Mouse (Mus musculus): Measurements from ENCODE around the gene Flad1. TPM values are rescaled to one million over a fixed set of nuclear protein-coding genes. Genes with fewer than 3 reads are reported as not detected.
A peak's percentile ranks its signal among the peaks of the same experiment; 100 is the strongest.

Gene Flad1
- polyA plus RNA-seq, 1 experiment from 2014 or later = 29.4 TPM

- ATAC-seq (ENCODE audit: insufficient read depth, low FRiP score, low TSS enrichment) (peak; percentile 75; the same call in 1 of the 2 replicates), DNase-seq (ENCODE audit: low spot score) (peak; percentile 74)
- Histone ChIP-seq H3K9ac (ENCODE audit: low read length) (no peak overlapping the region), H3K9me3 (ENCODE audit: control insufficient read depth, low read length) (no peaks in the 10 kb centered on the region), H3K4me3 (ENCODE audit: low read depth, low read length) (no peak overlapping the region), H3K27ac (ENCODE audit: low read depth, low read length) (no peak overlapping the region), H3K36me3 (ENCODE audit: control insufficient read depth, insufficient read depth, low read length) (no peaks in the 10 kb centered on the region), H3K4me1 (ENCODE audit: control insufficient read depth, insufficient read depth, low read length) (no peaks in the 10 kb centered on the region), H3K27me3 (ENCODE audit: control insufficient read depth, insufficient read depth, low read length) (no peaks in the 10 kb centered on the region), H3K4me2 (ENCODE audit: low read depth) (no peak overlapping the region)
- 32% methylated on average over 7 of the region's 7 CpGs for WGBS
These were observed 37.9 kb upstream of the Flad1 start for GRCm38 (mm10) chr3:89449541-89449940.

- Histone ChIP-seq H3K4me1 (ENCODE audit: control insufficient read depth, insufficient read depth, low read length) (no peaks in the 10 kb centered on the region), H3K36me3 (ENCODE audit: control insufficient read depth, insufficient read depth, low read length) (no peaks in the 10 kb centered on the region), H3K9me3 (ENCODE audit: control insufficient read depth, low read length) (no peaks in the 10 kb centered on the region), H3K4me3 (ENCODE audit: low read depth, low read length) (no peak overlapping the region), H3K9ac (ENCODE audit: low read length) (no peak overlapping the region), H3K4me2 (ENCODE audit: low read depth) (no peak overlapping the region), H3K27ac (ENCODE audit: low read depth, low read length) (no peak overlapping the region), H3K27me3 (ENCODE audit: control insufficient read depth, insufficient read depth, low read length) (no peaks in the 10 kb centered on the region)
- ATAC-seq (ENCODE audit: insufficient read depth, low FRiP score, low TSS enrichment) = no peak
- no peak for DNase-seq (ENCODE audit: low spot score)
- WGBS = 71% methylated on average over 13 of the region's 13 CpGs
These were observed 37.3 kb upstream of the Flad1 start for GRCm38 (mm10) chr3:89448720-89449537.

GRCm38 (mm10) chr3:89440691-89441090, 29.0 kb upstream of the Flad1 start:
- no peak overlapping the region for H3K27ac ChIP-seq (ENCODE audit: low read depth, low read length)
- no peak for ATAC-seq (ENCODE audit: insufficient read depth, low FRiP score, low TSS enrichment)
- H3K36me3 ChIP-seq (ENCODE audit: control insufficient read depth, insufficient read depth, low read length) = no peaks in the 10 kb centered on the region
- WGBS = 89% methylated on average over 2 of the region's 2 CpGs
- no peak overlapping the region for H3K9ac ChIP-seq (ENCODE audit: low read length)
- no peak overlapping the region for H3K4me2 ChIP-seq (ENCODE audit: low read depth)
- H3K27me3 ChIP-seq (ENCODE audit: control insufficient read depth, insufficient read depth, low read length) = no peaks in the 10 kb centered on the region
- H3K4me1 ChIP-seq (ENCODE audit: control insufficient read depth, insufficient read depth, low read length) = peaks cover 6% of the 10 kb centered on the region
- DNase-seq (ENCODE audit: low spot score) = no peak
- no peaks in the 10 kb centered on the region for H3K9me3 ChIP-seq (ENCODE audit: control insufficient read depth, low read length)
- H3K4me3 ChIP-seq (ENCODE audit: low read depth, low read length) = no peak overlapping the region

GRCm38 (mm10) chr3:89437269-89437668, 25.6 kb upstream of the Flad1 start:
- DNase-seq (ENCODE audit: low spot score) (no peak), ATAC-seq (ENCODE audit: insufficient read depth, low FRiP score, low TSS enrichment) (no peak)
- H3K27ac ChIP-seq (ENCODE audit: low read depth, low read length) = no peak overlapping the region
- 28% methylated on average over 5 of the region's 5 CpGs for WGBS
- H3K4me2 ChIP-seq (ENCODE audit: low read depth) = peak overlapping the region; percentile 39
- H3K4me3 ChIP-seq (ENCODE audit: low read depth, low read length) = peak overlapping the region; percentile 19; the same call in 1 of the 2 replicates
- no peaks in the 10 kb centered on the region for H3K27me3 ChIP-seq (ENCODE audit: control insufficient read depth, insufficient read depth, low read length)
- H3K9ac ChIP-seq (ENCODE audit: low read length) = peak overlapping the region; percentile 8; the same call in 1 of the 2 replicates
- peaks cover 7% of the 10 kb centered on the region; the same call in 1 of the 2 replicates for H3K36me3 ChIP-seq (ENCODE audit: control insufficient read depth, insufficient read depth, low read length)
- H3K4me1 ChIP-seq (ENCODE audit: control insufficient read depth, insufficient read depth, low read length) = peaks cover 6% of the 10 kb centered on the region
- H3K9me3 ChIP-seq (ENCODE audit: control insufficient read depth, low read length) = no peaks in the 10 kb centered on the region

GRCm38 (mm10) chr3:89436176-89437113, 24.8 kb upstream of the Flad1 start, which contains the start of gene Pbxip1:
Pbxip1 (plus strand) TSS chr3:89436706.
- ATAC-seq (ENCODE audit: insufficient read depth, low FRiP score, low TSS enrichment) = peak; percentile 73
- no peak within 1 kb of the TSS for H3K27ac ChIP-seq (ENCODE audit: low read depth, low read length)

GRCm38 (mm10) chr3:89435041-89435440, 23.4 kb upstream of the Flad1 start:
- H3K4me3 ChIP-seq (ENCODE audit: low read depth, low read length) = no peak overlapping the region
- H3K9me3 ChIP-seq (ENCODE audit: control insufficient read depth, low read length) = no peaks in the 10 kb centered on the region
- H3K27me3 ChIP-seq (ENCODE audit: control insufficient read depth, insufficient read depth, low read length) = no peaks in the 10 kb centered on the region
- DNase-seq (ENCODE audit: low spot score) = no peak
- ATAC-seq (ENCODE audit: insufficient read depth, low FRiP score, low TSS enrichment) = no peak
- 78% methylated on average over 7 of the region's 7 CpGs for WGBS
- no peak overlapping the region for H3K4me2 ChIP-seq (ENCODE audit: low read depth)
- H3K27ac ChIP-seq (ENCODE audit: low read depth, low read length) = no peak overlapping the region
- H3K9ac ChIP-seq (ENCODE audit: low read length) = no peak overlapping the region
- H3K4me1 ChIP-seq (ENCODE audit: control insufficient read depth, insufficient read depth, low read length) = peaks cover 17% of the 10 kb centered on the region
- peaks cover 7% of the 10 kb centered on the region; the same call in 1 of the 2 replicates for H3K36me3 ChIP-seq (ENCODE audit: control insufficient read depth, insufficient read depth, low read length)

More at GRCm38 (mm10) chr3:89436176-89437113, 24.8 kb upstream of the Flad1 start, which contains the start of gene Pbxip1:
- peak; percentile 81 for DNase-seq (ENCODE audit: low spot score)
- peak within 1 kb of the TSS; percentile 8 for H3K9ac ChIP-seq (ENCODE audit: low read length)
- H3K4me2 ChIP-seq (ENCODE audit: low read depth) = peak within 1 kb of the TSS; percentile 39
- WGBS = 3% methylated on average over 16 of the region's 16 CpGs
- H3K4me1 ChIP-seq (ENCODE audit: control insufficient read depth, insufficient read depth, low read length) = peaks cover 8% of the 10 kb centered on the region
- peaks cover 7% of the 10 kb centered on the region; the same call in 1 of the 2 replicates for H3K36me3 ChIP-seq (ENCODE audit: control insufficient read depth, insufficient read depth, low read length)
- no peaks in the 10 kb centered on the region for H3K27me3 ChIP-seq (ENCODE audit: control insufficient read depth, insufficient read depth, low read length)
- H3K4me3 ChIP-seq (ENCODE audit: low read depth, low read length) = peak within 1 kb of the TSS; percentile 19
- no peaks in the 10 kb centered on the region for H3K9me3 ChIP-seq (ENCODE audit: control insufficient read depth, low read length)

GRCm38 (mm10) chr3:89434532-89434931, 22.9 kb upstream of the Flad1 start:
- Histone ChIP-seq H3K4me2 (ENCODE audit: low read depth) (no peak overlapping the region), H3K36me3 (ENCODE audit: control insufficient read depth, insufficient read depth, low read length) (peaks cover 7% of the 10 kb centered on the region; the same call in 1 of the 2 replicates), H3K9ac (ENCODE audit: low read length) (no peak overlapping the region), H3K9me3 (ENCODE audit: control insufficient read depth, low read length) (no peaks in the 10 kb centered on the region), H3K4me1 (ENCODE audit: control insufficient read depth, insufficient read depth, low read length) (peaks cover 17% of the 10 kb centered on the region), H3K4me3 (ENCODE audit: low read depth, low read length) (no peak overlapping the region), H3K27ac (ENCODE audit: low read depth, low read length) (no peak overlapping the region), H3K27me3 (ENCODE audit: control insufficient read depth, insufficient read depth, low read length) (no peaks in the 10 kb centered on the region)
- ATAC-seq (ENCODE audit: insufficient read depth, low FRiP score, low TSS enrichment) (no peak), DNase-seq (ENCODE audit: low spot score) (no peak)
- WGBS = 85% methylated on average over 11 of the region's 11 CpGs

- Histone ChIP-seq H3K4me3 (ENCODE audit: low read depth, low read length) (no peak overlapping the region), H3K9me3 (ENCODE audit: control insufficient read depth, low read length) (no peaks in the 10 kb centered on the region), H3K27me3 (ENCODE audit: control insufficient read depth, insufficient read depth, low read length) (no peaks in the 10 kb centered on the region), H3K36me3 (ENCODE audit: control insufficient read depth, insufficient read depth, low read length) (peaks cover 7% of the 10 kb centered on the region; the same call in 1 of the 2 replicates), H3K27ac (ENCODE audit: low read depth, low read length) (no peak overlapping the region), H3K9ac (ENCODE audit: low read length) (no peak overlapping the region), H3K4me1 (ENCODE audit: control insufficient read depth, insufficient read depth, low read length) (peaks cover 17% of the 10 kb centered on the region), H3K4me2 (ENCODE audit: low read depth) (no peak overlapping the region)
- ATAC-seq (ENCODE audit: insufficient read depth, low FRiP score, low TSS enrichment) = no peak
- 97% methylated on average over 8 of the region's 8 CpGs for WGBS
- no peak for DNase-seq (ENCODE audit: low spot score)
These were observed 20.9 kb upstream of the Flad1 start for GRCm38 (mm10) chr3:89432606-89433005.

All from neural tube, embryonic 11.5 days (tissue).